Mouse (Mus musculus) hematopoietic stem cell, adult 5-6 weeks (primary cell): ENCODE results near the gene Arhgef3. TPM values are rescaled to one million over a fixed set of nuclear protein-coding genes. Genes with fewer than 3 reads are reported as not detected.
"Not testable (repeated sequence)": the region's sequence is repeated elsewhere in the genome, so short reads cannot be mapped to it uniquely, and the experiment has no call there.

Source experiments
- ATAC-seq, 2 experiments: fragments of 125-278 bp in 1 of 2; replicated peaks in 1 of 2; 2 replicates each; pipeline ENCODE4 v1.8.0; 2016 to 2017; ENCODE audit warnings: inconsistent platforms in 2 of 2, mild to moderate bottlenecking in 2 of 2, moderate number of reproducible peaks in 2 of 2, low read depth in 1 of 2, moderate TSS enrichment in 1 of 2; ENCODE audit not compliant: low FRiP score in 2 of 2, poor library complexity in 2 of 2, severe bottlenecking in 2 of 2, insufficient read depth in 1 of 2, low TSS enrichment in 1 of 2
- total RNA-seq: library from RNA; stranded (forward); fragments of 172-1452, 232-1000 nt; gene quantifications from 2 replicates; pipeline ENCODE4 v1.2.3, GENCODE M21; 2017

Arhgef3 gene
- total RNA-seq, 1 experiment from 2014 or later = 43.4 TPM

GRCm38 (mm10) chr14:27233056-27233455 lies 118.4 kb downstream of the Arhgef3 start:
- no peak for ATAC-seq

- no peak for ATAC-seq
Measured at GRCm38 (mm10) chr14:27233656-27234055, 119.0 kb downstream of the Arhgef3 start.

- ATAC-seq = no peak
Measured at GRCm38 (mm10) chr14:27234270-27234840, 119.7 kb downstream of the Arhgef3 start.

- no peak for ATAC-seq
Measured at GRCm38 (mm10) chr14:27235897-27236553, 121.3 kb downstream of the Arhgef3 start.

GRCm38 (mm10) chr14:27237522-27238187 lies 123.0 kb downstream of the Arhgef3 start:
- peak; percentile 87 to 93 for ATAC-seq

GRCm38 (mm10) chr14:27238600-27239118 lies 124.0 kb downstream of the Arhgef3 start:
- ATAC-seq = no peak

GRCm38 (mm10) chr14:27239551-27240091 lies 124.9 kb downstream of the Arhgef3 start:
- ATAC-seq = no peak

- no peak for ATAC-seq
Measured at GRCm38 (mm10) chr14:27242253-27242652, 127.6 kb downstream of the Arhgef3 start.

GRCm38 (mm10) chr14:27242769-27243168 lies 128.1 kb downstream of the Arhgef3 start:
- no peak for ATAC-seq

- no peak for ATAC-seq
Measured at GRCm38 (mm10) chr14:27243585-27243984, 128.9 kb downstream of the Arhgef3 start.

- ATAC-seq = no peak
Measured at GRCm38 (mm10) chr14:27244898-27245297, 130.2 kb downstream of the Arhgef3 start.

- ATAC-seq = no peak
Measured at GRCm38 (mm10) chr14:27246424-27246823, 131.7 kb downstream of the Arhgef3 start.

GRCm38 (mm10) chr14:27246948-27247347 lies 132.2 kb downstream of the Arhgef3 start:
- not testable (repeated sequence) for ATAC-seq

- ATAC-seq = no peak
Measured at GRCm38 (mm10) chr14:27249121-27249520, 134.4 kb downstream of the Arhgef3 start.

- ATAC-seq = no peak
Measured at GRCm38 (mm10) chr14:27250281-27250789, 135.6 kb downstream of the Arhgef3 start.

GRCm38 (mm10) chr14:27253391-27253790 lies 138.7 kb downstream of the Arhgef3 start:
- no peak for ATAC-seq

- ATAC-seq = no peak
Measured at GRCm38 (mm10) chr14:27262349-27262748, 147.7 kb downstream of the Arhgef3 start.

GRCm38 (mm10) chr14:27266601-27267000 lies 151.9 kb downstream of the Arhgef3 start:
- ATAC-seq = no peak
